Mouse (Mus musculus) bone marrow macrophage, adult 2 months (primary cell): ENCODE measurements around the gene Usp13.

Experiments
- CTCF ChIP-seq: IDR thresholded peaks from 2 replicates; pipeline ENCODE4 v1.5.1; 2012; ENCODE audit warnings: low read depth, mild to moderate bottlenecking, low read length, moderate library complexity
- POLR2A ChIP-seq: IDR thresholded peaks from 2 replicates; pipeline ENCODE4 v1.6.1; 2012; ENCODE audit warnings: mild to moderate bottlenecking, low read depth, low read length, borderline replicate concordance

DNA sequence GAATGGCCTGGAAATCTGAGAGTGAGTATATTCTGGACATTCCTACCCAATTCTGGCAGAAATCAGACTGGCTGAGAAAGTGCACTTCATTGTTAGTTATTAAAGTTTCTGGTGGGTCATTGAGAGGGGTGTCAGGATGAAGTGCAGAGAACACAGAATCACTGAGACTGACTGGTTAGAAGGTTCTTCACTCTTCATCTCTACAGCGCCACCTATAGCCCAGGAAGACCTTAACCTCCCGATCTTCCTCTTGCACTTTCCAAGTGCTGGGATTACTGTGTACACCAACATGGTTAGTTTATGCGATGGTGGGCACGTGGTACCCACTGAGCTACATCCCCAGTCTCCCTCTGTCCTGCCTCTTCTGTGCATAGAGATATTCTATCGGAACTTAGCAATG, 130.1 kb downstream of the Usp13 start:
- TF ChIP-seq CTCF: no peak
- no peak for TF ChIP-seq POLR2A
